Mouse (Mus musculus): ENCODE measurements around the gene Adam11.

Gene Adam11

GRCm38 (mm10) chr11:102753591-102754324 lies 7.5 kb upstream of the Adam11 start:
- DNase-seq: no peak

GRCm38 (mm10) chr11:102754416-102754815 lies 6.8 kb upstream of the Adam11 start:
- no peak for DNase-seq

GRCm38 (mm10) chr11:102755391-102755790 lies 5.8 kb upstream of the Adam11 start:
- DNase-seq: no peak

GRCm38 (mm10) chr11:102758977-102759376 lies 2.3 kb upstream of the Adam11 start:
- DNase-seq: no peak

- DNase-seq: peak in 1 of 2 experiments; percentile 35
These were observed 382 bp upstream of the Adam11 start for GRCm38 (mm10) chr11:102760805-102761308.

- peak; percentile 49 to 51 for DNase-seq
These were observed 1.0 kb downstream of the Adam11 start for GRCm38 (mm10) chr11:102762248-102762647.

- DNase-seq: peak in 1 of 2 experiments; percentile 44
These were observed 1.9 kb downstream of the Adam11 start for GRCm38 (mm10) chr11:102763009-102763767.

GRCm38 (mm10) chr11:102765416-102765815 lies 4.2 kb downstream of the Adam11 start:
- peak in 1 of 2 experiments; percentile 18 for DNase-seq

GRCm38 (mm10) chr11:102767055-102767670 lies 5.9 kb downstream of the Adam11 start:
- peak in 1 of 2 experiments; percentile 47 for DNase-seq

GRCm38 (mm10) chr11:102769141-102769540 lies 7.9 kb downstream of the Adam11 start:
- no peak for DNase-seq

GRCm38 (mm10) chr11:102769993-102770661 lies 8.9 kb downstream of the Adam11 start:
- DNase-seq: peak; percentile 9 to 27

GRCm38 (mm10) chr11:102770662-102771435 lies 9.6 kb downstream of the Adam11 start:
- DNase-seq: peak; percentile 36 to 37

- DNase-seq: peak; percentile 18 to 20
These were observed 10.9 kb downstream of the Adam11 start for GRCm38 (mm10) chr11:102771916-102772714.

- DNase-seq: peak; percentile 33 to 39
These were observed 11.8 kb downstream of the Adam11 start for GRCm38 (mm10) chr11:102772771-102773700.

GRCm38 (mm10) chr11:102773713-102774611 lies 12.7 kb downstream of the Adam11 start:
- peak; percentile 93 to 95 for DNase-seq

GRCm38 (mm10) chr11:102774621-102775141 lies 13.4 kb downstream of the Adam11 start:
- peak; percentile 84 to 87 for DNase-seq

- DNase-seq: peak; percentile 57 to 64
These were observed 16.4 kb downstream of the Adam11 start for GRCm38 (mm10) chr11:102777598-102777997.

- DNase-seq: peak in 1 of 2 experiments; percentile 18
These were observed 16.9 kb downstream of the Adam11 start for GRCm38 (mm10) chr11:102778165-102778564.
